Mouse (Mus musculus): ENCODE data around the gene Rnls.

The Rnls gene

DNA sequence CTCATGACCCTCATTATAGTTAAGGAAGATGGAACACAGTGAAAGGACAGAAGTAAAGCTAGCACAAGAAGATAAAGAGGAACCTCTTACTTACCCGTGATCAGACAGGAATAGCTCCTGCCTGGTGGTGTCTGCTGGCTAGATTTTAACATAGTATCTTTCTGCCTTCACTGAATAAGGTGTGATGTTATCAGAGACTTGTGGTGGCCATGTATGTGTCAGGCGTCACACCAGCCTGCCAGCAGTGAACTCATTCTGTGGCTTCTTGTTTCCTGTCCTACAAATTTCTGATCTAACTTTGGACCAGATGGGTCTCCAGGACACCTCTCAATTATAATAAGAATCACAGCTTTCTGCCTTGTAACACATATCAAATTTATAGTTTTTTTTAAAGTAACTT is 129.7 kb downstream of the Rnls start:
- no peak for DNase-seq (ENCODE audit: low spot score)

DNA sequence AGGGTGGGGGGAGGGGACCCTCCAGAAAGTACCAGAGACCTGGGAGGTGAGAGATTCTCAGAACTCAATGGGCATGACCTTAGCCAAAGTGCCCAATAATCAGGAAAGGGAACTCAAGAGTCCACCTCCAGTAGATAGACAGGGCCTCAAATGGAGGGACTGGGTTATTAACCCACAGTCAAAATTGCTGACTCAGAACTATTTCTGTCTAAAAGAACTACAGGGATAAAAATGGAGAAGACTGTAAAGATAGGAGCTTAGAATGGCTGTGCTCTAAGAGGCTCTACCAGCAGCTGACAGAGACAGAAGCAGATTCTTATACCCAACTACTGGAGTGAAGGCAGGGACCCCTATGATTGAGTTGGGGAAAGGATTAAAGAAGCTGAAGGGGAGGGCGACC is 132.9 kb downstream of the Rnls start:
- no peak for DNase-seq (ENCODE audit: low spot score)

DNA sequence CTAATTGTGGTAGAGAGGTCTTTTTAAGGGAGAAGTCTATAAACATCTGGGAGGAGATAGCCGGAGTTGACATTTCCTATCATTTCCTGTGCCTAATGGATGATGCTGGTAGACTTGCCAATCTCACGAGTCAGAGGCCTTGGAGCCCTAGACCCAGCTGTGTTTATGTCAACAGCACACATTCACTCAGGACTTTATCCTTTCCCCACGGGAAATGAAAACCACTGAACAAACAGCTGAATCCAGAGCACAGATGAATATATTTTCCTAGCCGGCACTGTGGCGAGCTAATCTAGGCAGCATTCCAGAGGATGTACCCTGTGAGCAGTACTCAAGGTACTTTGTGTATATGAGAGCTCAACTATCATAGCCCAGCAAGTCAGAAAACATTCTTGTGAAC is 138.2 kb downstream of the Rnls start:
- DNase-seq (ENCODE audit: low spot score) = peak; percentile 8

DNA sequence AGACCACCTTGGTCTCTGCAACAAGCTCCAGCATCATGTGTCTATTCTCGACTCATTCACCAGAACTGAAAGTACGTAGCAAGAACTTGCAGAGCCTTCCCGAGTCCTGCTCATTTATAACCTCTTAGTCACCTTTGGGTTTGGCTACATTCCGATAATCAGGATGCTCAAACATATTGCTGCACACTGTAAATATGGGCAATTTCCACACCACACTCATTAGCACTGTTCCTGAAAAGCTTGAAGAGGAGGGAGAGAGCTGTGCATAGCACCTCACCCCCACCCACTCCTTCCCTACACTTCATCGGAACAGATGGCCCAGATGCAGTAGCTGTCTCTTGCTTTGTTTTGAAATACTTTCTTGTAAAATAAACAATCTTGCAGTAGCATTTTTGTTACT is 139.9 kb downstream of the Rnls start:
- no peak for DNase-seq (ENCODE audit: low spot score)

DNA sequence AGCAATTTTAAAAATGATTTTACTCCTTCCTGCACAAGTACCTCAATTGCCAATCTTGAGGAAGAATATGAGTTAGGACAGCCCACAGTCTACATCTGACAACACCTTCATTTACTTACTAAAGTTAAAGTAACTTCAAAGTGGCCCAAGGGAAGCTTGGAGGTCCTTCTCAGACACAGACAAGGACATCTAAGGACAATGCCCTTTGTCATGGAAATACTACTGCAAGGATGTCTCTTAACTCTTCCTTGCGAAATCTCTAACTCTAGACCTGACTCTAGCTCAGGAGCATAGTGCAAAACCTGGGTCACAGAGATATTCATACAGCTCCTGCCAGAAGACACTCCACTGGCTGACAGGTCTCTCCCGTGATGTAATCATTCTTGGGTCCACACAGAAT is 147.9 kb downstream of the Rnls start:
- DNase-seq (ENCODE audit: low spot score) = no peak

DNA sequence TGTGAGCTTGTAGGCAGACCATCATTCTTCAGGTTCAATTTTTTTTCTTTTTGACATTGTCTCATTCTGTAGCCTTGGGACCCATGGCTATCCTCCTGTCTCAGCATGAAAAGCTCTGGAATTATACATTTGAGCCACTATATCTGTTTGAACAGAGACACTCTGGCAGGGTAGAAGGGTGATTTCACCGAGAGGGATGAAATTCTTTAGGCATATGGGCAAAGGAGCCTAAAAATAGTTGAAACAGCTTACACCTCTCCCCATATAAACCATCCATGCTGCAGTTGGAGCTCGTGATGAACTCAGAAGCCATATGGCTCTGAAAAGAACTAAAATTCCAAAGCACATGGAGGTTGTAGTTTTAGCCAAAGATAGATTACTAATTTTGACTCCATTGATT is 151.7 kb downstream of the Rnls start:
- DNase-seq (ENCODE audit: low spot score) = no peak

DNA sequence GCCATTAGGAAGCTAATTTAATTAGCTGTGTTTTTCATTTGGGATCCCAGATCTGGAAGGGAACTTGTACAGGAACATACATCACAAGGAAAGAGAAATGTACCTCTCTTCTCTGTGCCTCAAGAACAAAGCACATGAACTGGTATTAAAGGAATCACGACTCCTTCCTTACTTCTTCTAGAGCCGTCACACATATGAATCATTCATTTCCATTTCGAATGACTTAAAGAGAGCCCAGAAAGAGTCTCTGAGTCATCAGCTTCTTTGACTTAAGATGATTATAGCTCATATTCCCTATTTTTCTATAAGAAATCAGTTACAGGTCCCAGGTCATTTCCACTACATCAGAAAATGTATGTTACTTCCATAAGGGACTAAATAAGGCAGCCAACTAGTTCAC is 159.2 kb downstream of the Rnls start:
- no peak for DNase-seq (ENCODE audit: low spot score)

DNA sequence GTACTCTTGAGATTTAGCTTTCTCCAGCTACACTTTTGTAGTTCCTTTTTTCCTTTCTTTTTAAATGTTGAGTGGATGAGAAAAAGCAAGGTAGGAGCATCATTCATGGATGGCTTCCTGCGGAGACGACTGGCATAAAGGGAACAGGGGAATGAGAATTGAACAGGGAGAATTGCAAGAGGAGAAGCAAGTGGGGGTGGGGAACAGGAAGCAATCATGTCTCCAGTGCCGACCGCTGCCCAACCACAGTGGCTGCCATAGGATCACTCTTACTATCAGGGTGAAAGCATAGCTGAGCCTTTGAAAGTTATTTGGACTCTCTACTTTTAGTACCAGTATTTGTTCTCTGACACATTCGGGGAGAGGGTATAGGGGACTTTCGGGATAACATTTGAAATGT is 160.8 kb downstream of the Rnls start:
- no peak for DNase-seq (ENCODE audit: low spot score)

DNA sequence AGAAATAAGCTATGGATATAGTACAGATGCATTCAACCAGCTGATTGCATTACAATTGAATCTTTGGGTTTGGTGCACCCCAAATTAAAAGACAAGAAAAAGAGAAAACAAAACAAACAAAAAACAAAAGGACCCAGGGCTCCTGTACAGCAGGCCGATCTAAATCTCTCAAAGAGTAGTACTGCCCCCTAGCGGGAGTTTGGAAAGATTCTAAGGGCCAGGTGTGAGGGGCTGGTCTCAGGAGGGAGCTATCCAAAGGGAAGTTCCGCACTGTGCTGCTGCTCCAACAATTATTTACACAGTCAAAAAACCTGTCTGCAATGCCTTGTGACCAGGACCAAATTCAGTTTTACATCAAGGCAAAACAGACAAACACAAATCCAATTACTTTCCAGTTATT is 165.1 kb downstream of the Rnls start:
- DNase-seq (ENCODE audit: low spot score) = peak; percentile 94

DNA sequence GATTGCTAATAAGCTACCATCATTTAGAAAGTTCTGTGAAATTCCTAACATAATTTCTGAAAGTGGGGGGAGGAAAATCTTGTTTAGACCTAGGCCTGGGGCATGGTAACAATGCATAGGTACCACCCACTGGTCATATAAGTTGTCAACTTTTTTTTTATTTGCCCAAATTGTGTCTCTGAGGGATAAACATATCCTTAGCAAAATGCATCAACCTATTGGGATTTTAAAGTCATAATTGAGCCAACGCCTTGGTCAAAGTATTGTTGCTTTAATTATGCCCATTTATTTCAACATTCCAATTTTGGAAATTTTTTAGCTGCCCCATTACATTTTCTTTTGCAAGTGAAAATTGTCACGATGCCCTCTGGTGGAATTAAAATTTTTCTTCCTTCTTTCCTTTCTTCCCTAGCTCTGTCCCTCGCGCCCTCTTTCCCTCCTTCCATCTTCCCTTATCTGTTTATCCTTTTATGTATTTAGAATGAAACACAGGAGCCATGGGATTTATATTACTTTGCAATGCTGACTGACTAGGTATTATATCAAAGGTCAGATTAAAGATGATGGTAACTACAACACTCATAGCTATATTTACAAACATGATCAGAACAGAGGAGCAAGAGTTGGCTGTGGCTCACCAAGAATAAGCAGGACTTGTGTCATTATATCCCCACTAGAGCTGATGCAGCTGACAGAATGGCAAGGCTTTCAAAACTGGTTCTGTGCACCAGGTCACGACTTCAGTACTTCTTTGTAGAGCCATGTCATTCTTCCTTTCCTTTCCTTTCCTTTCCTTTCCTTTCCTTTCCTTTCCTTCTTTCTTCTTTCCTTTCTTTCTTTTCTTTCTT is 166.0 kb downstream of the Rnls start:
- peak; percentile 50 for DNase-seq (ENCODE audit: low spot score)

DNA sequence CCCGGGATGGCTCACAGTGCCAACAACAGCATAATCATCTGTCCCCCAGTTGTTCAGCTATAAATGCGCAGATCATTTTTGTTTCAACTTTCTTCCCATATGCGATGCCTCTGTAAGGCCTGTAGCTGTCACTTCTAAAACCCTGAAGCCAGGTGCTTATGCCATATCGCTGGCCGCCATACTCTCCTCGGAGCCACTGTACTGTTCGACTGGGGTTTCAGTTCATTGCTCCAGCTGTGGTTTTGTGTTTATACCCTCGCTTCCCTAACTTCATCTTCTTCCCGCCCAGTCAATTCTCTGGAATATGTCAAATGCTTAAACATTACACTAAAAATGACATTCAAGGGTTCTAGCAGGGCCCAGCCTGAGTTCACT is 167.1 kb downstream of the Rnls start:
- no peak for DNase-seq (ENCODE audit: low spot score)

DNA sequence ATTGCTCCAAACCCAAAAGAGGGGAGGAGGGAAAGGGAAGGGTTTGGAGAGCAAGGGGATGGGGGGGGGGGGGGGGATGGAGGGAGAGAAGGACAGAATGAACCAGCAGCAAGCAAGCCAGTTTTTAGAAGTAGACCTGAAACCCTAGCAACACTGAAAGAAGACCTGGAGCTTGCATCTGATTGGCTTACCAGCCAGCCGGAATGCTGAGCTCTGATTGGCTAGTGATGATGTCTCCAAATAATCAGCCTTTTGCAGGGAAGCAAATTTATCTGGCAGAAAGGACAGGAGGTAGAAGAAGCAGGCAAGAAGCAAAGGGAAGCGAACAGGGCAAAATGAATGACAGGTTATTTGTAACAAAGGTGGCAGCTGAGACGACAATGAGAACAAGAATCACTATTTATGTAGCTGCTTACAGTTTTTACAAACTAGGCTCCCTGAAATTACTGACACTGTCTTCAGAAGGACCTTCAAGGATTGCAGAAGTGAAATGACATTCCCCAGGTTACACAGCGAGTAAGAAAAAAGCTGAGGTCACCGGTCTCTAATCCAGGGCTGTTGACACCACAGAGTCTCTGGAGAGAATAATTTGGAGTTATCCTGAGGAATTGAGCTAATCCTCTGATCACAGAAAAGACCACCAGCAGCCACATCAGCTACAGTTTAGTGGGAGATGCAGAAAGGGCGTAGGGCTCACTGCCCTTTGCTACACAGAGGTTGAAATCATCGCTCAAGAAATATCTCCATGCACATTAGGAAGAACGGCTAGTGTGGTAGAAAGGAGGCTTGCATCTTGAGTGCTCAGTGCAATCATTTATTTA is 167.7 kb downstream of the Rnls start:
- peak; percentile 65 for DNase-seq (ENCODE audit: low spot score)

DNA sequence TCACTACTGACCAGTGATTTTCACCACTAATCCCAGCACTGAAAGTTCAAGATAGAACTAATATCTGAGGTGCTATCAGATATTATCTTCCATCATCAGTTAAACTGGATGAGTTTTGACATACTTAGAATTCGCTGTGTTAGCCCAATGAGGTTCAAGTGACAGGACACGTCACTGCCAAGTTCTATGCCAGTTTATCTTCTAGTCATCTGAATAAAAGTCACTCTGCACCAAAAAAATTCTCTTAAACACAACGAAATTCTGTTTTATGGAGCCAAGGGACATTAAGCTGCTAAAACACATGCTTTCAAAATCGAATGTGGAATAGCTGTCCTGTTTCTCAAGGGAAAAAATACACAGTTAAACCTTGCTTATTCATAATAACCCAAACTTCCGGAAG is 168.3 kb downstream of the Rnls start:
- no peak for DNase-seq (ENCODE audit: low spot score)

DNA sequence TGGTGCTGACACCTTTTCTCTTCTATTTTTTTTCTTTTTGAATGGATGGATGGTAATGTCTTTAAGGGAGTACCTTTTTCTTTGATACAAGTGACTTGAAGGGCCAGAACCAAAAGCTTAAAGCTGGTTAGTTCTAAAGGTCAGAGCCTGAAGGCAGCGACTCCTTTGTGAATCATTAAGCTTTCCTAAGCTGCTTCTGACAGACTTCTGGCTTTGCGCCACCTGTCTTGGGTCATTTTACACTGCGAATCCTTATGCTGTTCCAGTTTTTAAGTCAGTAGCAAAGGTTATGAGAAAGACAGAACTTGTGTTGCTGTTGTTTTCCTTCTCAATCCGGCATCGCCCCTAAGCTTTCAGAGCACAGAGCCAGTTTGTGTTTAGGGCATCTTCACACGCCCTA is 168.8 kb downstream of the Rnls start:
- no peak for DNase-seq (ENCODE audit: low spot score)

DNA sequence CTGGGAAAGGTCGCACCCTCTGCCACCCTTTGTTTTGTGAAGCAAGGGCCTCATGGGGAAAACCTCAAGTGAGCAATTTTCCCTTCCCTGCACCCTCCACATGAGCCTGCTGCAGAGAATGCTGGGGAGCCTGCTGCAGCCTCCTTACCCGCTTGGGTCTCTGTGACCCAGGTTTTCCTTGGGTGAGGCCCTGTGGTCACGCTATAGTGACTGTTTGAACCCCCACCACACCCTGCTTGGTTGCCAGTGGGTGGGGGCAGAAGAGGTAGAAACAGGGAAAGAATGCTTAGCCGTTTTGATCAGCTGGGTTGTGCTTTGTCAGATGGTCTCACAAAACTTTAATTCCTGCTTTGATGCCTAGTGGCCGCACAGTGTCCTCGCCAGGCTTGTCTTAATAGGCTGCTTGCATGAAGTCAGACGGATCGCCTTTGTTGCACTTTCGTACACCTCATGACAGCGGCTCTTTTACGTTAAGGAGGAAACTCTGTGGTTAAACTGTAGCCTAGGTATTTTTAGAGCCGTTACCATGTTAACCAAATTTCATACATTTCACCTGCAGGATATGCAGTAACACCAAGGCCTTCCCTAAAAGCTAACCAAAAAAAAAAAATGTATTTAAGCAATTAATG is 169.4 kb downstream of the Rnls start:
- peak; percentile 24 for DNase-seq (ENCODE audit: low spot score)

DNA sequence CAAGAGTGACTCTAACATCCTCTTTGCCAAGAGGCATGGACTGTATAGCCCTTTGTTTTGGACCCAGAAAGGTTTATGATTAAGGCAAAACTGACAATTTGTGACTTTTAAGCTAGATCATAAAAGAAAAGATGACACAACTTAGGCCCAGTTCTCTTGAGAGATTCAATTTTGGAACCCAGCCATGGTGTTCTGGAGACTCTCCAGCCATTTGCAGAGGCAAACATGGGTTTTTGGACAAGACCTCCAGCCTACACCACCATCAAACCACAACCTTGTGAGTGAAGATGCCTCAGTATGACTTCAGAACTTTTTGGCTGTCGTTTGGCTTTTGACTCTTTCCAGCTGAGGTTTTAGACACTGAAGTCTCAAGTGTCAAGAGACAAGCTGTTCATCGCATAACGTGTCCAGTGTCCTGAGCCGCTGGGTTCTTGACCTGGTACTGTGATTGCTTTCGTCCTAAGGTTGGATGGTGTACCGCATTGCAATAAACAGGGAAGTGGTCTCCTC is 174.2 kb downstream of the Rnls start:
- no peak for DNase-seq (ENCODE audit: low spot score)

DNA sequence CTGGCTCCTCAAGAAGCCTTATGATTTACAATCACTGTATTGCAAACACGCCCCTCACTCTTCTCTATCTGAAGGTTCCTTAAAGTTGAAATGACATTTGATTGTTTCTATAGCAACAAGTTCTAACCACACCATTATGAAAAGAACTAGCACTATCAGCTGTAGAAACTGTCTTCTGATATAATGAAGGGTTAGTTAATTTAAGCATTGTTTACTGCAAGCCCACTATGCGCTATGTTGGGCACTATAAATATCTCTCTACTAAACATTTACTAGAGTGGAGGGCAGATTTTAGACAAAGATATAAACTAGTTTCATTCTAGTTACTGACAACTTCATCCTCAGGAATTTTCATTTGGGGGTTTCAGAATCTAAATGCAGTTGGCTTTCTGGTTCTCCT is 182.4 kb downstream of the Rnls start:
- DNase-seq (ENCODE audit: low spot score) = no peak

DNA sequence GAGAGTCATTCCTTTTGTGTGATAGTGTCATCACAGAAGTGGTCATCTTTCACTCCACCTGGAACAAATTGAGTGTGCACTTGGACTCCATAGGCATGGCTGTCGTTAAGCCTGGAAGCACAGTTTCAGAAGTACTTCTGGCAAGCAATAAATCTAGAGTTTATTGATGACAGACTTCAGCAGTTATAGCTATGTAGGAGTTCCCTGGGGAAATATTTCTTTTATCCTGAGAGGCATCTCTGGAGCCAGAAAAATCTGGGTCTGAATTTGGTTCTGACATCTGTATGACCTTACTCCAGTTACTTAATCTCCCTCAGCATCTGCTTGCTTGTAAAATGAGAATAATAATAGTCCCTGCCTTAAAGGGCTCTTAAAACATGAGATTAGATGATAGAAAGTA is 184.1 kb downstream of the Rnls start:
- no peak for DNase-seq (ENCODE audit: low spot score)

DNA sequence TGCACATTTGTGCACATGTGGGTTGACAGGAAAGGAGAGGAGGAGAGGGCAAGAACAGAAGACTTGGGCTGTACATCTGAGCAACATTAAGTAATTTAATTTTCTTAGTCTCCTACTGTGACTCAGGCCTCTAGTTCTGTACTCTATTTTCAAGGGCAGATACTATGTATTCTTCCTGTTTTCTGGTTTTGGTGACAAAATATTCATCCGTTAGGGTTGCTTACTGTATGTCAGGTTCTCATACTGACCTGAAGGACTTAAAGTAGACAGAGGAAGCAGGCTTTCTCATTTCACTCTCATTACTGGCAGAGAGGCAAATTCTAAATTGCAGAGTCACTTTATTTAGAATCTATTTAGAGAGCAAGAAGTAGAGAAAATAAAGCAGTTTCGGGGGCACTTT is 186.7 kb downstream of the Rnls start:
- DNase-seq (ENCODE audit: low spot score) = no peak

DNA sequence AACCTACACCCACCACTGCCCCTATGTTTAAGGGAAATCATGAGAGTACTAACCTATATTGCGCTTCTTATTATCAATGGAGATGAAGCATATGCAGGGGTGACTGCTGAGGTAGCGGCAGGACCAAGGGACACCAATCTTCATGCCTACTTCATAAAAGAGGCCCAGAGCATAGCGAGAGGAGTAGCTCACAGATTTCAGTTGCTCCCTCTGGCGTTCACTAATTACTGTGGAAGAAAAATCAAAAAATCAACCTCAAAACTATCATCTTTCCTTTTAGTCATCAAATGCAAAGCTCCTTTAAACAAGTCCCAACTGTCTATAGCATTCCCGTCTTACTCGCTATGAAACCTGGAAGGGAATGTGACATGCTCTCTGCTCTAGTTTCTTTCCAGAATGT is 189.7 kb downstream of the Rnls start:
- DNase-seq (ENCODE audit: low spot score) = no peak

DNA sequence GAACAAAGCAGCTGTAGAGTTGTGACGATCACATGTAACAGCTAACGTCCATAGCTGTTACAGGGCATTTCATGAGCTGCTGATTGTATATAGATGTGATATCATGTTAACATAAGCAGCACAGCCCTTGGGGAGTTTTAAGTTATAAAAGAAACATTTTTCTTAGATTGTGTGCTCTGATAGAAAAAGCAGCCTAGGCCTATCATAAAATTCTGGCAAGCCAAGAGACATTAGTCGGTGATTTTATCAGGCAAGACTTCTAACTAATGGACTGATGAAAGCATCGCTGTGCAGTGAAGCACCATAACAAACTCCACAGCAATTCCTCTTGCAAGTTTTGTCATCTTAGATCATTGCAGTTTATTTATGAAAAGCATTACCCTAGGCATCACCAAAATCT is 190.9 kb downstream of the Rnls start:
- no peak for DNase-seq (ENCODE audit: low spot score)

DNA sequence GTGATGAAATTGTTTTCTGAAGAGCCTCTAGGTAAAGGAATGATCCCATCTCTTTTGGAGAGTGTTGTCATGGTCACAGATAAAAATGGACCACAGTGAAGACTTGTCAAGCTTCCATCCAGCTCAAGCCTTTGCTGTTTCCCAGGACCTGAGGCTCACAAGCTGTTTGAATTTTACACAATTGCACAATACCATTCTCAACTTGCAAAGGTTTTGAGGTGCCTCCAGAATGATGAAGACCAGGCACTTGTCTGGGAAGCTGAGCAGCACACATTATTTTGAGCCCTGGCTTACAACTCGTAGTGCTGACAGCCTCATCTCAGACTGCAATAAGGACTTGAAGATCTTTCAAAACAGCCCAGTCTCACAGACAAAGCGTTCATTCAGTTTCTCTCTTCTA is 200.0 kb downstream of the Rnls start:
- DNase-seq (ENCODE audit: low spot score) = no peak

DNA sequence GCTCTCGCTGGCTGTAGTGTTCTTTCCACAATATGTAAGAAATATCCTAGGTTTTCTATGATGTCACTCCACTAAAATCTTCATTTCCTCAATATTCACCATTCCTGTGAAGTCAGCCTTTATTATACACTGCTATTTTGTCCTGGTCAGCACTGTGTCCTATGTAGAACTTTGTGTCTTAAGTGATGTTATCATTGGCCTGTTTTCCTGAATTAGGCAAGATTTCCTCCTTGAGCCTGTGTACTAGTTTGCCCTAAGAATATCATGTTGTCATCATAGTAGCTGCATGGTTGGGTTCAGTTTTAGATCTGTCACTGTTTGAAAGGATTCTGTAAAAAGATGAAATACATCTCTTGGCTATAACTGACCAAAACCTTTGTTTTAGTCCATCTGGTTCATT is 203.3 kb downstream of the Rnls start:
- DNase-seq (ENCODE audit: low spot score) = no peak
